Mouse (Mus musculus): Measurements from ENCODE around the gene F2rl3. TPM values are rescaled to one million over a fixed set of nuclear protein-coding genes. Genes with fewer than 3 reads are reported as not detected.

F2rl3 gene
- polyA plus RNA-seq (2015; fragmentation: Nextera tagmentation; extraction: Ambion mirVana) = 1.1 and 1.5 TPM in 2 replicates

- ATAC-seq (ENCODE audit: insufficient number of reproducible peaks, low FRiP score, low TSS enrichment, low read depth) = no peak
- Histone ChIP-seq H3K27ac (no peak within 1 kb of the TSS), H3K4me3 (no peak within 1 kb of the TSS), H3K4me1 (no peaks in the 10 kb centered on the region), H3K36me3 (peaks cover 34% of the 10 kb centered on the region), H3K9me3 (no peaks in the 10 kb centered on the region), H3K4me2 (no peak within 1 kb of the TSS), H3K9ac (no peak within 1 kb of the TSS), H3K27me3 (no peaks in the 10 kb centered on the region)
- 76% methylated on average over 7 of the region's 7 CpGs for WGBS
These were observed at the start of gene F2rl3 for GRCm38 (mm10) chr8:72761322-72762051. F2rl3 (plus strand) TSS chr8:72761880.

- no peaks in the 10 kb centered on the region for H3K9me3 ChIP-seq
- no peak overlapping the region for H3K4me2 ChIP-seq
- WGBS = 44% methylated on average over 6 of the region's 6 CpGs
- no peaks in the 10 kb centered on the region for H3K27me3 ChIP-seq
- ATAC-seq (ENCODE audit: insufficient number of reproducible peaks, low FRiP score, low TSS enrichment, low read depth) = no peak
- no peak overlapping the region for H3K27ac ChIP-seq
- H3K4me1 ChIP-seq = no peaks in the 10 kb centered on the region
- no peaks in the 10 kb centered on the region for H3K36me3 ChIP-seq
- no peak overlapping the region for H3K4me3 ChIP-seq
- H3K9ac ChIP-seq = no peak overlapping the region
These were observed 49.1 kb upstream of the F2rl3 start for GRCm38 (mm10) chr8:72712569-72712968.

GRCm38 (mm10) chr8:72716594-72716993, 45.1 kb upstream of the F2rl3 start:
- H3K9ac ChIP-seq = no peak overlapping the region
- no peaks in the 10 kb centered on the region for H3K4me1 ChIP-seq
- 82% methylated on average over 5 of the region's 5 CpGs for WGBS
- H3K27me3 ChIP-seq = no peaks in the 10 kb centered on the region
- no peaks in the 10 kb centered on the region for H3K36me3 ChIP-seq
- H3K4me3 ChIP-seq = no peak overlapping the region
- no peak overlapping the region for H3K4me2 ChIP-seq
- ATAC-seq (ENCODE audit: insufficient number of reproducible peaks, low FRiP score, low TSS enrichment, low read depth) = no peak
- no peaks in the 10 kb centered on the region for H3K9me3 ChIP-seq
- H3K27ac ChIP-seq = no peak overlapping the region

GRCm38 (mm10) chr8:72720541-72720940, 41.1 kb upstream of the F2rl3 start:
- Histone ChIP-seq H3K4me1 (peaks cover 7% of the 10 kb centered on the region), H3K4me2 (no peak overlapping the region), H3K36me3 (peaks cover 9% of the 10 kb centered on the region), H3K9ac (no peak overlapping the region), H3K4me3 (no peak overlapping the region), H3K27ac (no peak overlapping the region), H3K27me3 (no peaks in the 10 kb centered on the region), H3K9me3 (no peaks in the 10 kb centered on the region)
- 29% methylated on average over 1 of the region's 1 CpGs for WGBS
- ATAC-seq (ENCODE audit: insufficient number of reproducible peaks, low FRiP score, low TSS enrichment, low read depth) = no peak

GRCm38 (mm10) chr8:72722769-72723650, 38.7 kb upstream of the F2rl3 start, which contains the start of gene Sin3b:
Sin3b (plus strand) TSS chr8:72723285.
- Histone ChIP-seq H3K4me3 (peak within 1 kb of the TSS; percentile 76), H3K9me3 (no peaks in the 10 kb centered on the region), H3K27me3 (no peaks in the 10 kb centered on the region), H3K9ac (peak within 1 kb of the TSS; percentile 82), H3K36me3 (peaks cover 33% of the 10 kb centered on the region), H3K4me1 (peaks cover 7% of the 10 kb centered on the region), H3K4me2 (peak within 1 kb of the TSS; percentile 75), H3K27ac (no peak within 1 kb of the TSS)
- ATAC-seq (ENCODE audit: insufficient number of reproducible peaks, low FRiP score, low TSS enrichment, low read depth) = peak; percentile 96
- 14% methylated on average over 53 of the region's 56 CpGs for WGBS

GRCm38 (mm10) chr8:72723651-72724001, 38.1 kb upstream of the F2rl3 start:
- WGBS = under 1% methylated on average over 30 of the region's 30 CpGs
- H3K4me2 ChIP-seq = peak overlapping the region; percentile 75
- ATAC-seq (ENCODE audit: insufficient number of reproducible peaks, low FRiP score, low TSS enrichment, low read depth) = no peak
- H3K9ac ChIP-seq = peak overlapping the region; percentile 82
- H3K4me3 ChIP-seq = peak overlapping the region; percentile 76
- H3K36me3 ChIP-seq = peaks cover 39% of the 10 kb centered on the region
- no peak overlapping the region for H3K27ac ChIP-seq
- no peaks in the 10 kb centered on the region for H3K27me3 ChIP-seq
- no peaks in the 10 kb centered on the region for H3K9me3 ChIP-seq
- peaks cover 7% of the 10 kb centered on the region for H3K4me1 ChIP-seq

GRCm38 (mm10) chr8:72728636-72729035, 33.0 kb upstream of the F2rl3 start:
- no peaks in the 10 kb centered on the region for H3K9me3 ChIP-seq

GRCm38 (mm10) chr8:72735001-72735400, 26.7 kb upstream of the F2rl3 start:
- WGBS = 79% methylated on average over 5 of the region's 5 CpGs

More at GRCm38 (mm10) chr8:72728636-72729035, 33.0 kb upstream of the F2rl3 start:
- no peak for ATAC-seq (ENCODE audit: insufficient number of reproducible peaks, low FRiP score, low TSS enrichment, low read depth)
- no peak overlapping the region for H3K4me2 ChIP-seq
- H3K27ac ChIP-seq = no peak overlapping the region
- peaks cover 87% of the 10 kb centered on the region for H3K36me3 ChIP-seq
- peaks cover 7% of the 10 kb centered on the region for H3K4me1 ChIP-seq
- no peaks in the 10 kb centered on the region for H3K27me3 ChIP-seq
- 96% methylated on average over 1 of the region's 1 CpGs for WGBS
- no peak overlapping the region for H3K4me3 ChIP-seq
- no peak overlapping the region for H3K9ac ChIP-seq

GRCm38 (mm10) chr8:72736868-72737267, 24.8 kb upstream of the F2rl3 start:
- no peak for ATAC-seq (ENCODE audit: insufficient number of reproducible peaks, low FRiP score, low TSS enrichment, low read depth)
- H3K4me3 ChIP-seq = no peak overlapping the region
- H3K27me3 ChIP-seq = no peaks in the 10 kb centered on the region
- H3K4me2 ChIP-seq = no peak overlapping the region
- H3K27ac ChIP-seq = no peak overlapping the region
- H3K4me1 ChIP-seq = no peaks in the 10 kb centered on the region
- no peak overlapping the region for H3K9ac ChIP-seq
- no peaks in the 10 kb centered on the region for H3K9me3 ChIP-seq
- peaks cover 92% of the 10 kb centered on the region for H3K36me3 ChIP-seq

More at GRCm38 (mm10) chr8:72735001-72735400, 26.7 kb upstream of the F2rl3 start:
- Histone ChIP-seq H3K27ac (no peak overlapping the region), H3K4me2 (no peak overlapping the region), H3K9ac (no peak overlapping the region), H3K4me3 (no peak overlapping the region), H3K9me3 (no peaks in the 10 kb centered on the region), H3K4me1 (no peaks in the 10 kb centered on the region), H3K27me3 (no peaks in the 10 kb centered on the region), H3K36me3 (peaks cover 96% of the 10 kb centered on the region)
- ATAC-seq (ENCODE audit: insufficient number of reproducible peaks, low FRiP score, low TSS enrichment, low read depth) = no peak

GRCm38 (mm10) chr8:72746061-72746460, 15.6 kb upstream of the F2rl3 start:
- ATAC-seq (ENCODE audit: insufficient number of reproducible peaks, low FRiP score, low TSS enrichment, low read depth) = no peak
- WGBS = 40% methylated on average over 5 of the region's 5 CpGs
- H3K4me2 ChIP-seq = no peak overlapping the region
- H3K27ac ChIP-seq = no peak overlapping the region
- peaks cover 98% of the 10 kb centered on the region for H3K36me3 ChIP-seq
- H3K9ac ChIP-seq = no peak overlapping the region
- no peaks in the 10 kb centered on the region for H3K4me1 ChIP-seq
- no peaks in the 10 kb centered on the region for H3K27me3 ChIP-seq
- H3K4me3 ChIP-seq = no peak overlapping the region
- H3K9me3 ChIP-seq = no peaks in the 10 kb centered on the region

GRCm38 (mm10) chr8:72749846-72750245, 11.8 kb upstream of the F2rl3 start:
- peaks cover 97% of the 10 kb centered on the region for H3K36me3 ChIP-seq
- no peaks in the 10 kb centered on the region for H3K27me3 ChIP-seq

GRCm38 (mm10) chr8:72750266-72750665, 11.4 kb upstream of the F2rl3 start:
- ATAC-seq (ENCODE audit: insufficient number of reproducible peaks, low FRiP score, low TSS enrichment, low read depth) = no peak
- peaks cover 94% of the 10 kb centered on the region for H3K36me3 ChIP-seq
- H3K9ac ChIP-seq = no peak overlapping the region
- no peaks in the 10 kb centered on the region for H3K27me3 ChIP-seq
- no peaks in the 10 kb centered on the region for H3K4me1 ChIP-seq
- H3K4me2 ChIP-seq = no peak overlapping the region
- 96% methylated on average over 6 of the region's 6 CpGs for WGBS
- H3K4me3 ChIP-seq = no peak overlapping the region
- H3K9me3 ChIP-seq = no peaks in the 10 kb centered on the region
- H3K27ac ChIP-seq = no peak overlapping the region

More at GRCm38 (mm10) chr8:72749846-72750245, 11.8 kb upstream of the F2rl3 start:
- no peak for ATAC-seq (ENCODE audit: insufficient number of reproducible peaks, low FRiP score, low TSS enrichment, low read depth)
- H3K9me3 ChIP-seq = no peaks in the 10 kb centered on the region
- no peaks in the 10 kb centered on the region for H3K4me1 ChIP-seq
- H3K4me2 ChIP-seq = no peak overlapping the region
- H3K9ac ChIP-seq = no peak overlapping the region
- WGBS = 93% methylated on average over 26 of the region's 26 CpGs
- H3K27ac ChIP-seq = no peak overlapping the region
- no peak overlapping the region for H3K4me3 ChIP-seq
